Mouse (Mus musculus): ENCODE measurements around the gene Gm4763. TPM values are rescaled to one million over a fixed set of nuclear protein-coding genes. Genes with fewer than 3 reads are reported as not detected.
"Not testable (repeated sequence)": the region's sequence is repeated elsewhere in the genome, so short reads cannot be mapped to it uniquely, and the experiment has no call there.

The Gm4763 gene
- polyA plus RNA-seq, 1 experiment = not detected

DNA sequence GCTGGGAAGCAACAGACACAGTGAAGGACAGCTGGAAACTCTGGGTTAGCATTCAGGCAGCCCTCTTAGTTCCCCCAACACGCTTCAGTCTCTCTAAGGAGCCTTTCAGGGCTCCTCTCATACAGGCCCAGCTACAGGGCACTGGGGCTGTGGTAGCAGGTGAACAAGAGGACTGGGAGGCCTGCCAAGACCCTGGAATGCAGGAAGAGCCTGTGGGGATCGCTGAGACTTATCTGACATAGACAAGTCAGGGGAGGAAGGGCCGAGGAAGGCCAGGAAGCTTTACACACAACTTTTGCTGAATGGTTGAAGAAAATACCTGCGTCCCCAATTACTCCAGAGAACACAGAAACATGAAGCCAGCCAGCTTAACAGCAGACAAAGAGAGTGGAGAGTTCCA, 24.0 kb upstream of the Gm4763 start:
- 20% methylated on average over 4 of the region's 4 CpGs for WGBS
- TF ChIP-seq POLR2A (IDR thresholded peaks at IDR 0.05; ENCODE audit: borderline replicate concordance, extremely low read depth, low read depth, low read length) = no peak
- TF ChIP-seq CTCF (IDR thresholded peaks at IDR 0.05; ENCODE audit: insufficient read depth, low read length) = no peak
- H3K4me3 ChIP-seq (replicated peaks; ENCODE audit: extremely low read depth, low read depth, low read length) = no peak overlapping the region
- DNase-seq = no peak
- H3K4me1 ChIP-seq (ENCODE audit: control insufficient read depth, insufficient read depth, low read length) = no peaks in the 10 kb centered on the region

DNA sequence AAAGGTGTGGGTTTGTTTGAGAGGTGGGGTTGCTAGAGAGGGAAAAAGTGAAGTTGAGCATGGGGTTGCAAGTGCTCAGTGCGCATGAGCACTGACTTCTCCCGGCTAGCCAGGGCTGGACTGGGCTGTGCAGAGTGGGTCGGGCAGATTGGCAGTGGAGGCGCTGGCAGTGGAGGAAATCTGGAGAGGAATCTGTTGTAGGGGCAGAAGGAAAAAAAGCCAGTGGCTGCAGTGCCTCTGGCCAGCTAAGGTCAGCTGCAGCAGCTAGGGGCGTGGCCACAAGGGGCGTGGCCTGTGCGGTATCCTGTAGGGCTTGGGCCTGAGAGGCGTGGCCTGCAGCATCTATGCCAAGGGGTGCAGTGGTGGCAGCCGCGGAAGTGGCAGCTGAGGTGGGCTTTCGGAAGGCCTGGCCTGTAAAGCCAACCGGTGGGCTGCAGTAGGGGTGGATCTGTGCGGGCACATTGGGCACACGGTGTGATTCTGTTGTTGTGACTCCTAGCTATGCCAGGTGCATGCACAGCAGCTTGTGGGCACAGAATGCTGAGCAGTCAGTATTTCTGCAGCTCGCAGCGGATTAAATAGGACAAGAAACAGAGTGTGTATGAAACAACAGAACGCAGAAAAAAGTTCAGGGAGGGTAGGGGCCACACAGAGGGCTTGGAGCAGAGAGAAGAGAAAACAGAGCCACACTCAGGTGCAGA, 9.4 kb upstream of the Gm4763 start:
- 16% methylated on average over 17 of the region's 17 CpGs for WGBS
- H3K4me3 ChIP-seq (replicated peaks; ENCODE audit: extremely low read depth, low read depth, low read length) = no peak overlapping the region
- no peak for DNase-seq
- no peaks in the 10 kb centered on the region for H3K4me1 ChIP-seq (ENCODE audit: control insufficient read depth, insufficient read depth, low read length)
- TF ChIP-seq CTCF (IDR thresholded peaks at IDR 0.05; ENCODE audit: insufficient read depth, low read length) (no peak), POLR2A (IDR thresholded peaks at IDR 0.05; ENCODE audit: borderline replicate concordance, extremely low read depth, low read depth, low read length) (no peak)

DNA sequence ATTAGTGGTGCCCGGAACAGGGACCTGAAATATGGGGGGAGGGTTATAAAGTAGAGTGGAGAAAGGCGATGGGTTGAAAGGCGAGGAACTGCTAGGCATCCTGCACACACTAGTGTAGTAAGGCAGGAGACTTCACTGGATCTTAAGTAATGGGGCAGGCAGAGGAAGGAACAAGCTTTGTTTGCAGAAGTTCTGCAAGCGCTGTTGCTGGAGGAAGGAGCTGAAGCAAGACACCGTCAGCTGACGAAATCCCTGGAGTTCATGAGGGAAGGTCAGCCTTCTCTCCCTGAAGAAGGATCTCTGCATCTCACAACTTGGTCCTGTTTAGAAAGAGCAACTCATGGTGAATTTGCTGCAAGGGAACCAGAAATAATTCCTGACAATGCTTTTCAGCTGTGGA, 11.7 kb downstream of the Gm4763 start:
- WGBS = 52% methylated on average over 6 of the region's 6 CpGs
- TF ChIP-seq POLR2A (IDR thresholded peaks at IDR 0.05; ENCODE audit: borderline replicate concordance, extremely low read depth, low read depth, low read length) = no peak
- TF ChIP-seq CTCF (IDR thresholded peaks at IDR 0.05; ENCODE audit: insufficient read depth, low read length) = no peak
- Histone ChIP-seq H3K4me1 (ENCODE audit: control insufficient read depth, insufficient read depth, low read length) (no peaks in the 10 kb centered on the region), H3K4me3 (replicated peaks; ENCODE audit: extremely low read depth, low read depth, low read length) (no peak overlapping the region)
- DNase-seq = no peak

DNA sequence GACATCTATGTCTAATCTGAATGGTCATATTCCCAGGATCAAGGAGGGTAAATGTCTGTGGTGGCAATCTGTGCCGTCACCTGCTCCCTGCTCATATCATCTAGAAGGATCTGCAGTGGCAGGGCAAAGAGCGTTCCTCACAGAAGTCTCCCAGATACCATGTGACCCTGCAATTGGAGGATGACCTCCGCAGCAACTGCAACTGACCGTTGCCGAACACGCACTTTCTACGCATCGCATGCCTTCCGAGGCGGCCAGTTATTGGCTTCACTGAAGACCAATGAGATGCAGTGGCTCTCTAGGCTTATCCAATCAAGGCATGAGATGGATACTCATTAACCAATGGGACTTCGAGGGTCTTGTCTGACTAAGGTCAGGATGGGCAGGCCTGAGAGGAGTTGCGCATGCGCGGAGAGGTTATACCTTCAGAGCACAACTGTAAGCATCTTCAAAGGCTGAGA, 17.8 kb downstream of the Gm4763 start, which contains the start of gene BC049730:
Gene BC049730, plus strand, starts transcription at position 411 of the 461 bp plus-strand sequence.
- Histone ChIP-seq H3K4me1 (ENCODE audit: control insufficient read depth, insufficient read depth, low read length) (no peaks in the 10 kb centered on the region), H3K4me3 (replicated peaks; ENCODE audit: extremely low read depth, low read depth, low read length) (no peak within 1 kb of the TSS)
- no peak for DNase-seq
- no peak for TF ChIP-seq POLR2A (IDR thresholded peaks at IDR 0.05; ENCODE audit: borderline replicate concordance, extremely low read depth, low read depth, low read length)
- WGBS = 90% methylated on average over 14 of the region's 14 CpGs

DNA sequence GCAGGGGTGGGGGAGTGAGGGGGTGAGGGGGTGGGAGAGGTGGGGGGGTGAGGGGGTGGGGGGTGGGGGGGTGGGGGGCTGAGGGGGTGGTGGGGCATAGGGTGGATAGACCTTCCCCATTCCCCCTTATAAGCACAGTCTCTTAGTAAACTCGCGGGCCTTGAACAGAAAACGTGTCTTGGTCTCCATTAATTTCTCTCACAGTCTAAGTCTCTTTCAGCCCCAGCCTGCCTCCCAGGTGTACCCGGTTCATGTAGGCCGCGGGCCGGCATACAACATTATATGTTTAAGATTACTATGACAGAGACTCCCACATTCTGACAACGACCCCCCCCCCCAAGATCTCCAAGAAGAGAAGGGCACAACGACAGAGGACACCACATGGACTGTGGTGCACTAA, 23.9 kb downstream of the Gm4763 start:
- not testable (repeated sequence) for DNase-seq; H3K4me1 ChIP-seq (ENCODE audit: control insufficient read depth, insufficient read depth, low read length); H3K4me3 ChIP-seq (replicated peaks; ENCODE audit: extremely low read depth, low read depth, low read length)
- 69% methylated on average over 9 of the region's 9 CpGs for WGBS

DNA sequence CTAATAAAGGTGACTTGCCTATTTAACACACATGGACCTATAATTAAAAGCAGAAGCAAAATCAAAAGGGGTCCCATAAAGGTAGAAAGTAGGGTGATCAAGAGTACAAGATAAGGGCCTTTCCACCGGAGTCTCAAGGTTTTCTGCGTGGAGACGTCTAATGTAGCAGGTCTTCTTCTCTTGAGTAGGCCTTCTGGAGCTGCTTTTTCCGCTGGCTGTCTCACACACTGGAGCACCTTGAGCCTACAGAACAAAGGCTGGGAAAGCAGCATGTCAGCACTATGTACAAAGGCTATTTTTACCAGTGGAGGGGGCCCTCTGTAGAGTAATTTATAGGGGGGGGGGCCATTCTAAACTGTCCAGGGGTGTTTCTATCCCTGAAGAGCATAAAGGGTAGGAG, 28.8 kb downstream of the Gm4763 start:
- H3K4me3 ChIP-seq (replicated peaks; ENCODE audit: extremely low read depth, low read depth, low read length); DNase-seq: not testable (repeated sequence)
- 89% methylated on average over 4 of the region's 4 CpGs for WGBS

DNA sequence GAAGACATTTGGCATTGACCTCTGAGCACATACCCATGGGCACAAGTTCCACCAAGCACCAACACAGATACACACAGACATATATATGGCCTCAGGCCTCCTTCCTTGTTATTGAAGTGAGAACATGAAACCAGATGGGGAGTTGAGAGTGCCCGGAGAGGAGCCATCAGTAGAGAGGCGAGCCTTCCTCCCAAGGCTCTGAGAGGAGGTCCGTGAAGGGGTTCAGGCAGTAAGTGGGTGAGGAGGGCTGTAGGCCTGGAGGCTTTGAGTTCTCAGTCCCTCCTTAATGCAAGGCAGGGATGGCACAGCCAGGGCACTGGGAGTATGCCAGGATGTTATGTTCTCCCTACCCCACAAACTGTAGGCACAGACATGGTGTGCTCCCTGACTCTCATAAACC, 34.0 kb downstream of the Gm4763 start:
- DNase-seq; H3K4me1 ChIP-seq (ENCODE audit: control insufficient read depth, insufficient read depth, low read length); H3K4me3 ChIP-seq (replicated peaks; ENCODE audit: extremely low read depth, low read depth, low read length): not testable (repeated sequence)
- WGBS = 63% methylated on average over 3 of the region's 3 CpGs

More for the DNA sequence above, 28.8 kb downstream of the Gm4763 start:
- H3K4me1 ChIP-seq (ENCODE audit: control insufficient read depth, insufficient read depth, low read length) = not testable (repeated sequence)

DNA sequence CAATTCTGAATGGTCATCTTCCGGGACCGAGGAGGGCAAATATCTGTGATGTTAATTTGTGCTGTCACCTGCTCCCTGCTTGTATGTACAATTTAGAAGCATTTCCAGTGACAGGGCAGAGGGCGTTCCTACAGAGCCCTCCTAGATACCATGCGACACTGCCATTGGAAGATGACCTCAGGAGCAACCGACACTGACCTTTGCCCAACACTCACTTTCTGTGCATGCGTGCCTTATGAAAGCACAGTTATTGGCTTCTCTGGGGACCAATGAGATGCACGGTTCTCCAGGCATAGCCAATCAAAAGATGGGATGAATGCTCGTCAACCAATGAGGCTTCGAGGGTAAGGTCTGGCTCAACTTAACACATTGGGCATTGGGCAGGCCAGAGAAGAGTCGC, 39.2 kb downstream of the Gm4763 start:
- 91% methylated on average over 10 of the region's 10 CpGs for WGBS
- H3K4me3 ChIP-seq (replicated peaks; ENCODE audit: extremely low read depth, low read depth, low read length); H3K4me1 ChIP-seq (ENCODE audit: control insufficient read depth, insufficient read depth, low read length); DNase-seq: not testable (repeated sequence)

DNA sequence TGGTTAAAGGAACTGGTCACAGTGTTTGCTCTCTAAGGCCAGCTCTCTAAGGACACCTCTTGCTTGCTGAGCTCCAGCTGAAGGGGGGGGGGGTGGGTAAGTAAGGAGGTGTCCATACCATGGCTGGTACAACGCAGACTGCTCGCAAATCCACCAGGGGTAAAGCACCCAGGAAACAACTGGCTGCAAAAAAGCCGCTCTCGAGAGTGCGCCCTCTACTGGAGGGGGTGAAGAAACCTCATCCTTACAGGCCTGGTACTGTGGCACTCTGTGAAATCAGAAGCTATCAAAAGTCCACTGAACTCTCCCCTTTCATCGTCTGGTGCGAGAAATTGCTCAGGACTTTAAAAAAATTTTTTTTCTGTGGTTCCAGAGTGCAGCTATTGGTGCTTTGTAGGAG, 42.6 kb downstream of the Gm4763 start:
- DNase-seq; H3K4me1 ChIP-seq (ENCODE audit: control insufficient read depth, insufficient read depth, low read length); H3K4me3 ChIP-seq (replicated peaks; ENCODE audit: extremely low read depth, low read depth, low read length): not testable (repeated sequence)
- WGBS = 67% methylated on average over 7 of the region's 7 CpGs

DNA sequence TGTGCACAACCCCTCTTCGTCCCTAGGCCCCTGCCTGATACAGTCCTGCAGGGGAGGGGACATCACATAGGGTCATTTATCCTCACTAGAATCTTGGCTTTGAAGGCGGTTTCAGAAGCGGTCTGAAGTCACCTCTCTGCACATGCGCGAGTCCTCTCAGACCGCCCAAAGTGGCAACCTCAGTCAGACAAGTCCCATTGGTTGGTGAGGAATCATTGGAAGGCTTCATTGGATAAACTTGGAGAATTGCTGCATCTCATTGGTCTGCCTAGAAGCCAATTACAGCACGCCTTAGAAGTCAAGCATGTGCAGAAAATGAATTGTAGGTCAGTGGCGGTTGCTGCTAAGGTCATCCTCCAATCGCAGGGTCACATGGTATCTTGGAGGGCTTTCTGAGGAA, 50.1 kb downstream of the Gm4763 start, which contains the start of gene Tex101:
Gene Tex101, minus strand, starts transcription at position 101 of the 400 bp plus-strand sequence.
- WGBS = 84% methylated on average over 9 of the region's 9 CpGs
- no peak for TF ChIP-seq POLR2A (IDR thresholded peaks at IDR 0.05; ENCODE audit: borderline replicate concordance, extremely low read depth, low read depth, low read length)
- no peak for TF ChIP-seq CTCF (IDR thresholded peaks at IDR 0.05; ENCODE audit: insufficient read depth, low read length)

DNA sequence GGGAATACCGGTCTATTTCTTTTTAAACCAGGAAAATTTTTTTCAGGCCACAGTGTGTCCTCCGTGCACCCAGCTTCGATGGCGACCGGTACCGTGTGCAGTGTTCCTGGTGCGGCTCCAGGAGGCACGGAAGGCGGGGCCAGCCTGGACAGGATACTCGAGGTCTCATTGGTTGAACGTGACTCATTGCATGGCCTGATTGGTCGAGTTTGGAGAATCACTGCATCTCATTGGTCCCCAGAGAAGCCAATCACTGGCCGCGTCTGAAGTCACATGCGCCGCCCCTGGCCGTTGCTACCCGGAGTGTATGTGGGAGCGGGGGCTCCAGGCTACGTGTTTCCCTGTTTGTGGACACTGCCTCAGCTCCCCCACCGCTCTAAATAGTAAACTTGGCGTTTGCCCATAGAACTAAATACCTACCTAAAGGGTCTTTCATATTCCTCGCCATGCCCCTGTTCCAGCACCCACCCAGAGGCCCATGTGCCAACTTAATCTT, 54.7 kb downstream of the Gm4763 start:
- Histone ChIP-seq H3K4me3 (replicated peaks; ENCODE audit: extremely low read depth, low read depth, low read length) (no peak overlapping the region), H3K4me1 (ENCODE audit: control insufficient read depth, insufficient read depth, low read length) (no peaks in the 10 kb centered on the region)
- no peak for DNase-seq
- WGBS = 87% methylated on average over 23 of the region's 23 CpGs
- TF ChIP-seq CTCF (IDR thresholded peaks at IDR 0.05; ENCODE audit: insufficient read depth, low read length) = no peak

More for the DNA sequence above, 50.1 kb downstream of the Gm4763 start, which contains the start of gene Tex101:
- Histone ChIP-seq H3K4me3 (replicated peaks; ENCODE audit: extremely low read depth, low read depth, low read length) (no peak within 1 kb of the TSS), H3K4me1 (ENCODE audit: control insufficient read depth, insufficient read depth, low read length) (no peaks in the 10 kb centered on the region)
- no peak for DNase-seq

Other genes with a start within 250 kb of the Gm4763 start
- gene Cadm4, start 244.9 kb downstream of the Gm4763 start, polyA plus RNA-seq (2012; rRNA removed) = 12.3 and 18.6 TPM in 2 replicates
- 7.1 and 12.1 TPM in 2 replicates for gene Zfp428, start 219.9 kb downstream of the Gm4763 start, polyA plus RNA-seq (2012; rRNA removed)
- gene AC161166.1, start 214.5 kb downstream of the Gm4763 start, polyA plus RNA-seq (2012; rRNA removed) = not detected in 2 replicates
- gene Irgq, start 196.2 kb downstream of the Gm4763 start, polyA plus RNA-seq (2012; rRNA removed) = 14.7 and 16.5 TPM in 2 replicates
- gene Pinlyp, start 180.8 kb downstream of the Gm4763 start, polyA plus RNA-seq (2012; rRNA removed) = 0.15 and 24.2 TPM in 2 replicates
- gene Xrcc1, start 180.6 kb downstream of the Gm4763 start, polyA plus RNA-seq (2012; rRNA removed) = 36.9 and 40.5 TPM in 2 replicates
- 20.2 and 24.5 TPM in 2 replicates for gene Ethe1, start 139.4 kb downstream of the Gm4763 start, polyA plus RNA-seq (2012; rRNA removed)
- 0.16 and 0.27 TPM in 2 replicates for gene Zfp575, start 139.3 kb downstream of the Gm4763 start, polyA plus RNA-seq (2012; rRNA removed)
- gene Phldb3, start 116.1 kb downstream of the Gm4763 start, polyA plus RNA-seq (2012; rRNA removed) = 3.6 and 5.9 TPM in 2 replicates
- gene Lypd3, start 90.4 kb downstream of the Gm4763 start, polyA plus RNA-seq (2012; rRNA removed) = 0.07 and 63.0 TPM in 2 replicates
- 0.18 TPM in 1 of 2 replicates, not detected in the other for gene Tex101, start 50.2 kb downstream of the Gm4763 start, polyA plus RNA-seq (2012; rRNA removed)
- not detected in 2 replicates for gene BC049730, start 17.7 kb downstream of the Gm4763 start, polyA plus RNA-seq (2012; rRNA removed)
- 2.8 and 5.2 TPM in 2 replicates for gene Cd177, start 33.4 kb upstream of the Gm4763 start, polyA plus RNA-seq (2012; rRNA removed)
- 0.38 and 0.41 TPM in 2 replicates for gene Ceacam10, start 50.3 kb upstream of the Gm4763 start, polyA plus RNA-seq (2012; rRNA removed)
- gene Gm9844, start 135.3 kb upstream of the Gm4763 start, polyA plus RNA-seq (2012; rRNA removed) = 2.2 and 2.4 TPM in 2 replicates
- not detected in 2 replicates for gene Lypd4, start 143.0 kb upstream of the Gm4763 start, polyA plus RNA-seq (2012; rRNA removed)
- gene Dmrtc2, start 143.1 kb upstream of the Gm4763 start, polyA plus RNA-seq (2012; rRNA removed) = not detected in 2 replicates
- gene Rps19, start 157.5 kb upstream of the Gm4763 start, polyA plus RNA-seq (2012; rRNA removed) = 429 and 452 TPM in 2 replicates
- gene Cd79a, start 170.5 kb upstream of the Gm4763 start, polyA plus RNA-seq (2012; rRNA removed) = 49.6 and 61.7 TPM in 2 replicates
- gene Arhgef1, start 176.0 kb upstream of the Gm4763 start, polyA plus RNA-seq (2012; rRNA removed) = 360 and 365 TPM in 2 replicates
- gene Gm4881, start 217.6 kb upstream of the Gm4763 start, polyA plus RNA-seq (2012; rRNA removed) = not detected in 2 replicates
- gene Rabac1, start 245.8 kb upstream of the Gm4763 start, polyA plus RNA-seq (2012; rRNA removed) = 806 and 948 TPM in 2 replicates